26 mouse cellular contexts compared by ENCODE assay signal in genomic region chr2:160360234-160360874, GRCm38 (mm10). TPM values are rescaled to one million over a fixed set of nuclear protein-coding genes. Genes with fewer than 3 reads are reported as not detected.
DNase-seq lines count a peak whose midpoint lies in the region; ATAC-seq and TF ChIP-seq lines count a peak whose summit lies in the region.
"Had no signal": no experiment of that assay in that cellular context is flagged by ENCODE, and none has a peak within 500 bp of the region (broad histone marks: within the 10 kb centered on the region; RNA-seq: fewer than 3 reads in every experiment).

No protein-coding gene starts in this region.

- WGBS in heart, embryonic 14.5 days: 18% methylated on average over 8 of the region's 8 CpGs
- 11% methylated on average over 8 of the region's 8 CpGs for WGBS in heart, embryonic 12.5 days
- 16% methylated on average over 8 of the region's 8 CpGs for WGBS in spleen, adult 2 months
- WGBS in neural tube, embryonic 15.5 days: 13% methylated on average over 8 of the region's 8 CpGs

- no peak overlapping the region for H3K27ac ChIP-seq in heart, embryonic 14.5 days (replicated peaks in 1 of 2; ENCODE audit: control insufficient read depth in 1 of 2, insufficient read depth in 1 of 2, low read depth in 2 of 2, low read length in 2 of 2)
- H3K27ac ChIP-seq in heart, embryonic 12.5 days (ENCODE audit: poor library complexity, severe bottlenecking): no peak overlapping the region
- 0 out of 2 replicates have a peak overlapping the region, but pooled peaks have one; percentile 28 for H3K27ac ChIP-seq in spleen, adult 2 months (ENCODE audit: insufficient read depth, low read length)
- peak overlapping the region; percentile 5; the same call in 1 of the 2 replicates for H3K27ac ChIP-seq in bone marrow macrophage, adult 2 months (ENCODE audit: insufficient read depth, low read depth, low read length)
- H3K27ac ChIP-seq in neural tube, embryonic 15.5 days (replicated peaks): no peak overlapping the region
- H3K27ac ChIP-seq: embryonic facial prominence, embryonic 13.5 days; forebrain, embryonic 13.5 days; kidney, postnatal 0 days; limb, embryonic 15.5 days; liver, embryonic 15.5 days; lung, embryonic 15.5 days had no signal

- H3K27me3 ChIP-seq in heart, embryonic 14.5 days (ENCODE audit: control insufficient read depth, insufficient read depth, low read length): peaks cover 64% of the 10 kb centered on the region
- H3K27me3 ChIP-seq in heart, embryonic 12.5 days (replicated peaks): peaks cover 69% of the 10 kb centered on the region
- H3K27me3 ChIP-seq in spleen, adult 2 months (ENCODE audit: control insufficient read depth, insufficient read depth, low read length): peaks cover 6% of the 10 kb centered on the region
- H3K27me3 ChIP-seq in neural tube, embryonic 15.5 days (replicated peaks): peaks cover 72% of the 10 kb centered on the region

- no peak for ATAC-seq in heart, embryonic 14.5 days (ENCODE audit: insufficient number of reproducible peaks, insufficient read depth, low FRiP score, low read depth)
- no peak for ATAC-seq in heart, embryonic 12.5 days (ENCODE audit: insufficient number of reproducible peaks, low FRiP score)
- no peak for ATAC-seq in neural tube, embryonic 15.5 days (ENCODE audit: low FRiP score)
- ATAC-seq: forebrain, embryonic 13.5 days had no signal

- no peak overlapping the region for H3K9ac ChIP-seq in heart, embryonic 14.5 days (ENCODE audit: low read length)
- no peak overlapping the region for H3K9ac ChIP-seq in heart, embryonic 12.5 days
- H3K9ac ChIP-seq in neural tube, embryonic 15.5 days (replicated peaks): no peak overlapping the region
- H3K9ac ChIP-seq: embryonic facial prominence, embryonic 13.5 days; forebrain, embryonic 13.5 days; limb, embryonic 15.5 days; liver, embryonic 15.5 days; lung, embryonic 15.5 days had no signal

- no peak for DNase-seq in spleen, adult 2 months (ENCODE audit: low read depth in 1 of 2, low spot score in 2 of 2)
- no peak for DNase-seq in spleen, postnatal 14 days (ENCODE audit: low spot score in 2 of 2)
- DNase-seq in adrenal gland, adult 2 months: no peak
- no peak for DNase-seq in kidney, adult 9 months
- DNase-seq: adrenal gland, adult 8-10 months; B cell, adult 2 months; cerebellum, adult 2 months; cerebellum, postnatal 36 days; gastrocnemius, postnatal 36 days; heart, postnatal 36 days; kidney, adult 11 months; left cerebral cortex, postnatal 4 days; lung, postnatal 36 days; right cerebral cortex, postnatal 14 days had no signal

- no peak for TF ChIP-seq CTCF in spleen, adult 2 months (IDR thresholded peaks at IDR 0.05; ENCODE audit: extremely low read depth, insufficient read depth, insufficient read length, insufficient replicate concordance)
- no peak for TF ChIP-seq CTCF in bone marrow macrophage, adult 2 months (IDR thresholded peaks at IDR 0.05; ENCODE audit: low read depth, low read length)

- no peak overlapping the region for H3K4me3 ChIP-seq in heart, embryonic 14.5 days (ENCODE audit: control insufficient read depth in 1 of 2, insufficient read depth in 1 of 2, low read depth in 1 of 2, low read length in 2 of 2)
- H3K4me3 ChIP-seq in heart, embryonic 12.5 days: no peak overlapping the region
- no peak overlapping the region for H3K4me3 ChIP-seq in spleen, adult 2 months (ENCODE audit: extremely low read depth, insufficient read depth, insufficient read length)
- peak overlapping the region; percentile 62 for H3K4me3 ChIP-seq in bone marrow macrophage, adult 2 months (ENCODE audit: insufficient read depth, low read length)
- H3K4me3 ChIP-seq in neural tube, embryonic 15.5 days (replicated peaks): no peak overlapping the region
- H3K4me3 ChIP-seq: embryonic facial prominence, embryonic 13.5 days; erythroblast, embryonic 14.5 days; forebrain, embryonic 13.5 days; limb, embryonic 15.5 days; liver, embryonic 15.5 days; lung, embryonic 15.5 days had no signal

- no peaks in the 10 kb centered on the region for H3K36me3 ChIP-seq in heart, embryonic 14.5 days (ENCODE audit: control insufficient read depth, insufficient read depth, low read length)
- no peaks in the 10 kb centered on the region for H3K36me3 ChIP-seq in heart, embryonic 12.5 days
- no peaks in the 10 kb centered on the region for H3K36me3 ChIP-seq in spleen, adult 2 months (ENCODE audit: control insufficient read depth, insufficient read depth, low read length)
- H3K36me3 ChIP-seq in neural tube, embryonic 15.5 days: no peaks in the 10 kb centered on the region
- H3K36me3 ChIP-seq: embryonic facial prominence, embryonic 13.5 days; liver, embryonic 15.5 days; lung, embryonic 15.5 days had no signal

- TF ChIP-seq POLR2A in spleen, adult 2 months (IDR thresholded peaks at IDR 0.05; ENCODE audit: low read depth, low read length): no peak
- no peak for TF ChIP-seq POLR2A in bone marrow macrophage, adult 2 months (IDR thresholded peaks at IDR 0.05; ENCODE audit: borderline replicate concordance, low read depth, low read length)

- H3K4me1 ChIP-seq in heart, embryonic 14.5 days (ENCODE audit: control insufficient read depth in 2 of 2, insufficient read depth in 2 of 2, low read length in 2 of 2): peaks cover 0 to 14% of the 10 kb centered on the region in 2 experiments; a peak in 2 of 4 replicates
- H3K4me1 ChIP-seq in heart, embryonic 12.5 days (replicated peaks): peaks cover 46% of the 10 kb centered on the region
- no peaks in the 10 kb centered on the region for H3K4me1 ChIP-seq in spleen, adult 2 months (ENCODE audit: control insufficient read depth, insufficient read depth, insufficient read length)
- peaks cover 24% of the 10 kb centered on the region for H3K4me1 ChIP-seq in bone marrow macrophage, adult 2 months (ENCODE audit: control insufficient read depth, insufficient read depth, low read length)
- peaks cover 28% of the 10 kb centered on the region for H3K4me1 ChIP-seq in neural tube, embryonic 15.5 days
- H3K4me1 ChIP-seq: liver, embryonic 15.5 days had no signal

- H3K4me2 ChIP-seq in heart, embryonic 14.5 days (ENCODE audit: low read length): peak overlapping the region; percentile 21; the same call in 1 of the 2 replicates
- H3K4me2 ChIP-seq in heart, embryonic 12.5 days: no peak overlapping the region
- H3K4me2 ChIP-seq in neural tube, embryonic 15.5 days: peak overlapping the region; percentile 11; the same call in 1 of the 2 replicates
- H3K4me2 ChIP-seq: limb, embryonic 15.5 days; lung, embryonic 15.5 days; midbrain, embryonic 11.5 days had no signal

- H3K9me3 ChIP-seq in heart, embryonic 14.5 days (ENCODE audit: control insufficient read depth, low read length): no peaks in the 10 kb centered on the region
- no peaks in the 10 kb centered on the region for H3K9me3 ChIP-seq in heart, embryonic 12.5 days (replicated peaks)
- H3K9me3 ChIP-seq in neural tube, embryonic 15.5 days (replicated peaks): no peaks in the 10 kb centered on the region
- H3K9me3 ChIP-seq: embryonic facial prominence, embryonic 13.5 days; forebrain, embryonic 13.5 days; limb, embryonic 15.5 days; liver, embryonic 15.5 days; lung, embryonic 15.5 days had no signal

RNA-seq across cellular contexts. Expression of gene Mafb, which starts 6.5 kb away (rescaled TPM):
- 7.1 and 7.9 TPM in 2 replicates for polyA plus RNA-seq in heart, embryonic 14.5 days (2014; fragmentation: Nextera tagmentation; extraction: Ambion mirVana)
- polyA plus RNA-seq in heart, embryonic 12.5 days (2016; fragmentation: Nextera tagmentation; extraction: Ambion mirVana): 7.0 and 7.8 TPM in 2 replicates
- polyA plus RNA-seq in spleen, adult 2 months (2012; rRNA removed): 38.4 and 39.8 TPM in 2 replicates
- polyA plus RNA-seq in bone marrow macrophage, adult 2 months (2012; ENCODE audit: insufficient read depth, insufficient read length, missing spikeins): 166 TPM in 2 replicates
- 20.1 and 22.9 TPM in 2 replicates for polyA plus RNA-seq in neural tube, embryonic 15.5 days (2015; fragmentation: Nextera tagmentation; extraction: Ambion mirVana)
- total RNA-seq in adrenal gland, adult 2 months (2021): 10 to 100 TPM; 18.0 to 18.1 TPM
- polyA plus RNA-seq in adrenal gland, adult 2 months (2012; rRNA removed): 11.4 and 13.1 TPM in 2 replicates

RNA-seq across cellular contexts. Expression of gene Gm826, which starts 26.4 kb away (rescaled TPM):
- 15.8 and 16.8 TPM in 2 replicates for polyA plus RNA-seq in heart, embryonic 14.5 days (2014; fragmentation: Nextera tagmentation; extraction: Ambion mirVana)
- polyA plus RNA-seq in heart, embryonic 12.5 days (2016; fragmentation: Nextera tagmentation; extraction: Ambion mirVana): 25.5 and 32.2 TPM in 2 replicates
- 0.23 and 0.34 TPM in 2 replicates for polyA plus RNA-seq in spleen, adult 2 months (2012; rRNA removed)
- polyA plus RNA-seq in bone marrow macrophage, adult 2 months (2012; ENCODE audit: insufficient read depth, insufficient read length, missing spikeins): not detected in 2 replicates
- polyA plus RNA-seq in neural tube, embryonic 15.5 days (2015; fragmentation: Nextera tagmentation; extraction: Ambion mirVana): 0.42 TPM in 1 of 2 replicates, not detected in the other
- 1 to 10 TPM; 1.9 to 2.4 TPM for total RNA-seq in adrenal gland, adult 2 months (2021)
- polyA plus RNA-seq in adrenal gland, adult 2 months (2012; rRNA removed): 0.26 and 0.33 TPM in 2 replicates
- polyA plus RNA-seq: embryonic facial prominence, embryonic 13.5 days; erythroblast, embryonic 14.5 days; forebrain, embryonic 13.5 days; midbrain, embryonic 11.5 days had no signal

Comparison
In these comparisons a context has a peak if more than half of its experiments do, and no peak if none do; other contexts are left out.
1. H3K27ac ChIP-seq: peak in spleen, adult 2 months (single experiment) and bone marrow macrophage, adult 2 months (single experiment); none in heart, embryonic 14.5 days (0 of 2), heart, embryonic 12.5 days (single experiment) and neural tube, embryonic 15.5 days (single experiment).
2. RNA of gene Gm826, which starts 26.4 kb away (polyA plus RNA-seq): 25.5 to 32.2 TPM in heart, embryonic 12.5 days and 15.8 to 16.8 TPM in heart, embryonic 14.5 days; 0.26 to 0.33 TPM in adrenal gland, adult 2 months, 0.23 to 0.34 TPM in spleen, adult 2 months, not detected in bone marrow macrophage, adult 2 months and 0.42 TPM in neural tube, embryonic 15.5 days; every median in the first group is over 10 times any median in the second.